Mouse (Mus musculus): ENCODE data around the gene Gtsf1l.

The Gtsf1l gene

DNA sequence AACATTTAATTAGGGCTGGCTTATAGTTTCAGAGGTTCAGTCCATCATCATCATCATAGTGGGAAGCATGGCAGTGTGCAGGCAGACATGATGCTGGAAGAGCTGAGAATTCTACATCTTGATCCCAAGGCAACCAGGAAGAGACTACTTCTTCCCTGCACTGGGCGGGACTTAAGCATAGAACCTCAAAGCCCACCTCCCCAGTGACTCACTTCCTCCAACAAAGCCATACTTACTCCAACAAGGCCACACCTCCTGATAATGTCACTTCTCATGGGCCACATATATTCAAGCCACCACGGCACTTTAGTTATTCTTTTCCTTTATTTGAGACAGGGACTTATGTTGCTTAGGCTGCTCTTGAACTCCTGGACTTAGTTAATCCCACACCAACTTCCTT, 38.5 kb downstream of the Gtsf1l start:
- DNase-seq, result no peak

DNA sequence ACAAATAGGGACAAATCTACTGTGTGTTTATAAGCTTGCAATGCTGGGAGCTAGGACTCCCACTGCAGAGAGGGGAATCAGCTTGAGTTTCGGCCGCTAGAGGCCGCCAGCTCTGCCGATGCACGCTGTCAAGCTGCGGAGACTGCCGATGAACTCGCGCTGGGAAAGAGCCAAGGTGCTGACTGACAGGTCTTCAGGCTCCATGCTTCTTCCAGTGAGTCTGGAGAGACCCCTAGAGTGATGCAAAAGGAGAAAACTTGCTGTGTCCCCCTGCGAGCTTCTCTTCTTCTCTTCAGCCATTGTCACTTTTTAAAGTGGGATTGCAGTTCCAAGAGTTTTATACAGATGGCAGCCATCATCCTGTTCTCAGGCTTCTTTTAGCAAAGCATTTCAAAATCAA, 39.5 kb downstream of the Gtsf1l start:
- DNase-seq, result peak; percentile 64 to 66

DNA sequence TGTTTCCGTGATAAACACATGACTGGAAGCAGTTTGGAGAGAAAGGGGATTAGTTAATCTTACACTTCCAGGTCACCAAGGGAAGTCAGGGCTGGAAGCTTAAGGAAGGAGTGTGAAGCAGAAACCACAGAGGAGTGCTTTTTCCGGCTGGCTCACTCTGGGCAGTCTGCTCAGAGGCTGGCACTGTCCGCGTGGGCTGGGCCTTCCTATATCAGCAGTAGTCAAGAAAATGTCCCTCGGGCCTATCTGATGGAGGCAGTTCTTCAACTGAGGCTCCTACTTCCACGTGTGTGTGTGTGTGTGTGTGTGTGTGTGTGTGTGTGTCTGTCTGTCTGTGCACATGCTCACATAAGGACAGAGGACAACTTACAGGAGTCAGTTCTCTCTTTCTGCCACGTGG, 47.7 kb downstream of the Gtsf1l start:
- no peak for DNase-seq
